Mouse (Mus musculus) neural tube, embryonic 10.5 days (tissue): ENCODE data around the gene Gulp1.
A peak's percentile ranks its signal among the peaks of the same experiment; 100 is the strongest.

Experiments used
- DNase-seq: peaks from one replicate; pipeline ENCODE4 v3.0.0-alpha.2; 2017; ENCODE audit warnings: low spot score; ENCODE audit errors: extremely low spot score

Gene Gulp1

DNA sequence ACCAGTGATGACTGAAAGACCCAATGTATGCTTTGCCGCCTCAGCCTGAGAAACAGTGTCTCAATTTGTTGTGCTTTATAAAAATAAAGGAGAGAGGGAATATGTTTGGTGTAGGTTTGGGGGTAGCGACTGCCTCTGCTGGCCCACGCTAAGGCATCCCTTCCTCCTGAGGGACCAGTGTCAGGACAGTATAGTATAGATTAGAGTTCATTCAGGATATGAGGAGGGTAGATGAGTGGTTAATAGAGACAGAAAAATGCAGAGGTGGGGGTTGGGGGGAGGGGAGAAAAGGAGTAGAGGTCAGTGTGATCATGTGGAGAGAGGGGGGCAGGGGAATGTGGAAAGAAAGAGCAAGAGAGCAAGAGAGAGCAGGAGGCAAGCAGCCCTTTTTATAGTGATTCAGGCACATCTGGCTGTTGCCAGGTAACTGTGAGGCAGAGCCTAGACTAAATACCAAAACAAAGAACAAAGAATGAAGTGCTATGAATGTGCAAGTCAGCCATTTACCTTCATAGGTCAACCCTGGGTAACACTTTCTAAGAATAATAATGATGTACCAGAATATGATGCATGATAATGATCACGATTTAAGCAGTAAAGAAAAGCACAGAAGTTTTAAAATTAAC, 169.6 kb downstream of the Gulp1 start:
- DNase-seq, result no peak

DNA sequence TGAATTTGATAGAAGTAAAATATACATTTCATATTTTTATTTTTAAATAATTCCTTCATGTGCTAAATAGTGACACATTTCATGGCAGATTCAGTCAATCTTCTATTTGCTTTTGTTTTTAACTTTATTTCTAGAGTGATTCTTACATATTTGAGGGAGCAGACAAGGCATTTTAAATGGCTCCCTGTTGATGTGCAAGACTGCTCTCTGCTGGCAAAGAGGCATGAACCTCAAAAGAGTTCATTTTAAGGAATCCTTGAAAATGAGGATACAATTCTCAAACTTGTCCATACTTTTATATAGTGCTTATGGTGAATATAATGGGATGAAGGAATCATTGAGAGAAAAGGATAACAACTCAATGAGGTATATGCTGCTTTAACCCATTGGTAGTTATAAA, 189.9 kb downstream of the Gulp1 start:
- DNase-seq, result no peak

DNA sequence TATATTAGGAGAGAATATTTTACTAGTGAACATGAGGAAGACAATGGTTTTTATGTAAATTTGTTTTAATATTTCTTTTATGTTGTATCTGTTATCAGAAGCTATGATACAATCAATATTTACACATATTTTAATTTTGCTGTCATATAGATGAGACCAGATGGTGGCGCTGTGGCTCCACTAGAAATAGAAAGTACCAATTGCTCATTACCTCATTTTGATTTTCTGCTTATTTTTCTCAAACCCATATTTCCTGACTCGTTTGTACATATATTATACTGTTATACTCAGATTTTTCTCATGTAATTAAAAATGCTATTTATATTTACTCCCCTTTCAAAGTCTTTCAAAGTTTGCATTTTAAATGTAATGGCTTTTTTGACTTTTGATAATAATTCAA, 194.4 kb downstream of the Gulp1 start:
- peak; percentile 40 for DNase-seq

DNA sequence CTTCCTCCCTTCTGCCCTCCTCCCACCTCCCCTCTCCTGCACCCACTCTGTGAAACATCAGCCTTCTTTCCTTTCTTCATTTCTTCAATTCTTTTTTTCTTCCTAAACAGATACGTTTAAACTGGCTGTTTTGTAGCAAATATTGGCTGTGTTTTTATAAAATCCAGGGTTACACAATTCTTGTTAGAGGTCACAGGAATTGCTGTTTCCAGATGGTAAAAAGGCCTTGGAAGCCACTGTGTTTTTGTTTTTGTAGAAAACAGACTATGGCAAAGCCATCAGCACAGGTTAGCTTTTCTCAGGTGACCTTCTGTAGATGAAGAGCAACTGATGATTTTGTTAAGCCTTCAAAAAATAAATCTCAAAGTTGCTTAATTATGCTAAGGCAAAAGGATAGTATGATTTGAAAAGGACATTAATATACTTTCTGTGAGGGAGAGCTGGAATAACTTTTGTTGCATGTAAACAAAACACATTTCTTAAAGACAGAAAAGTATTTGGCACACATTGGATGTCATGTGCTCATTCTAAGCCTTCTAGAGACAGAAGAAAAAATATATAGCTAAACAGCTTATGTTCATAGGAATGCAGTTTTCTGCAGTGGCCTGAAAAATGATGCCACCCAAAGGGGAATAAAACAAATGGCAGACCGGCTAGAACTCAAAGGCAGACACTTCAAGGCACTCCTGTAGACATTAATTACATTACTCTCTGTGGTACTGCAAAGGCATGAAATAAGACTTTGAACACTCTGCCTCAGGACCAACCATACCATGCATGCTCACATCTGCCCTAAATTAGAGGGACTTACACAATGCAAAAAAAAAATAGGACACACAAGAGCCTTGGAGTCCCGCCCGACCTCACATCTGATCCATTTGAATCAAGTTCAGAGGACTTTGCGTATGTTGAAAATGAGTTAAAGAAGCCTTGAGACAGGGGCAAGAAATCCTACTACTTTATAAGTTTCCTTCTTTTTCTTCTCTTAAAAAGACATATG, 199.7 kb downstream of the Gulp1 start:
- DNase-seq, result no peak

DNA sequence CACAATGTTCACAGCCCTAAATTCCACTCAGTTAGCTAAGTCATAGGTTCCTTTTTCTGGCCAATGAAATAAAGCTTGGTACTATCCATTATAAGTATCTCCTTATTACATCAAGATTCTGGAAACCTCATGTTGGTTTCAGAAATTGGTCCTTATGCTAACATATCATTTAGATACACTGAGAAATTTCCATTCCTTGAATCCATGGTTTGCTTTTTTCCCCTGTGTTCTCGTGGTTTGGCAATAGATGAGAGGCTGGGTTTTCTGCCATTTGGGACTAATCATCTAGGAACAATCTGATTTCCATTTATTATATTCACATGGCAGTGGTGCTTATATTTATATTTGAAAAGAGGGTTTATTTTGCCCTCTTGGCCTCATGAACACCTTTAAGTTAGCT, 226.9 kb downstream of the Gulp1 start:
- no peak for DNase-seq

DNA sequence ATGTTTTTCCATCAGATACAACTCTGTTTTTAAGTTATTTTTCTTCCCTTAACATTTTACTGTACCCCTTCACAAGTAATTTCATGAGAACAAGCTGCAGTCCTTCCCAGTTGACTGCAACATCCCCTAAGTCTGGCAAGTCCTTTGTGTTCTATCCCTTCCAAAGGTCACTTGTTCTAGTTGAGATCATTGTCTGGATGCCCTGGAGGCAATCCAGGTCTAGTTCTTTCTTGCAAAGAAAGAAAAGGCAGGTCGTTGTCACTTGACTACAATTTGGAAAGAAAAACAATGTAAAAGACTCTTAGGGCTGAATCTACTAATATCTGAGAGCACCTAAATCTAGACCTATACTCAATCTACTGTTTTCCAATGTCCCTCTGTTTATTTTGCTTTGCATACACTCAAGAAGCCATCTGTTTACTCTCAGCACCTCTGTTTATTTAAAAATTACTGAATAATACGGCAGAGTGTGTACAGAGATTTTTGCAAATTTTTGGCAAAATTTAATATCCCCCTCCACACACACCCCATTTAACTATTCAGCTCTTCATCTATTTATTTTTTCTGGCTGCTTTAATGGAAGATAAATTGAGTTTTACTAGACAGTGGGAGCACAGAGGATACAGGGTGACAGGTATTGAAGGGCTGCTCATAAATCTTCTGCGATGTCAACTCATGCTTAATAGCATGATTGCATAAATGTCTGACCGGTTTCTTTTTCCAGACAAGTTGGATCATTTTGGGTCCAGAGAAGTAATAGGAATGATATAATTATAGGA, 252.5 kb downstream of the Gulp1 start:
- no peak for DNase-seq

DNA sequence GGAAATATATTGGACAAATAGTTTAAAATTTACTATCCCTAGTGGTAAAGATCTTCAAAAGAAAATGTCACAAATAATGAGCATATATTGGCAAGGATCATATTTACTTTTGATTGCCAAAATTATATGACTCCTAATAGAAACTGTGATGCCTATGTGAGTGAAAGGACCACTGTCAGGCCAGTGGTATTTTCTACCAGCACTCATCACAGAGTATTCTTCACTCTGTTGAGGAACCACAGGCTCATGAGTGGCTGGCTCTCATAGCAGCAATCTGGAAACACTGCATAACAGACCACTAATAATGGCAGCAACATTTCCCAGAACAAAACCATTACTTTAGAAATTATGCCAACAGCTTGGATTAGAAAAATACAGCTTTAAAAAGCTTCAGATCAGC, 255.1 kb downstream of the Gulp1 start:
- DNase-seq, result no peak

DNA sequence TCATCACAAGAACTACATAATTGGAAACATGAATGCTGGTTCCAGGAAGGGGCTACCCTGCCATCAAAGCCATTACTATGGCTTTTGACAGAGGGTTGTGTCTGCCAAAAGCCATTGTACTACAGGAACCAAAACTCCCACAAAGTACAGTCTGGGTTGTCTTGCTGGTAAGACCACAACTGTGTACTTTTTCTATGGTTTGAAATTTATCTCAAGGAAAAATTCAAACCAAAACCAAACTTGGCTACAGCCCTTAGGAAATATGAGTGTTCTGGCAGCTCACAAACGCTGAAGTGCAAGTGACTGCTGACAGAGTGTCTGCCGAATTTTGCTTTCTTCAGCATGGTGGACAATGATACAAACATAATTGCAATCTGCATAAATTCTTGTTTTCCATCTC, 259.0 kb downstream of the Gulp1 start:
- no peak for DNase-seq

DNA sequence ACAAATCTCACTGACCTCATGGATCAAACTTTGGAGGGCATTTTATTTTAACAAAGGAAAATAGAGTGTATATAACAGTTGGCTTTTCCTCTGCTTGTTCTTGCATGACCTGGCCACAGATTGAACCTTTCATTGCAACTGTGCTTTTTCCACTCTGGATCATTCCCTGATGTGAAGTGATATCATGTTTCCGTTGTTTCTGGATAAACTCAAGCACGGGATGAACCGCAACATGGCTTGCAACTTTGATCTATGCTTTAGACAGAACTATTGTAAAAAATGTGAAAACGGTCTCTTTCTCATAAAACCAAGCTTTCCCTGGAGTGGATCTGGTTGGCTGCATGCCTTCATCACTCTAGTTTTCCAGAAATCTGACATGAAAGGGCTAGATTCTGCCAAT, 282.6 kb downstream of the Gulp1 start:
- no peak for DNase-seq
